Mouse (Mus musculus) stomach, postnatal 0 days (tissue): ENCODE data around the gene Bspry.

Experiments used
- CTCF ChIP-seq: IDR thresholded peaks from 2 replicates; pipeline ENCODE4 v1.5.1; 2016; ENCODE audit warnings: antibody characterized with exemption, low read depth, mild to moderate bottlenecking, moderate library complexity
- EP300 ChIP-seq: optimal IDR thresholded peaks from 2 replicates; pipeline ENCODE3; 2016; ENCODE audit warnings: antibody characterized with exemption

DNA sequence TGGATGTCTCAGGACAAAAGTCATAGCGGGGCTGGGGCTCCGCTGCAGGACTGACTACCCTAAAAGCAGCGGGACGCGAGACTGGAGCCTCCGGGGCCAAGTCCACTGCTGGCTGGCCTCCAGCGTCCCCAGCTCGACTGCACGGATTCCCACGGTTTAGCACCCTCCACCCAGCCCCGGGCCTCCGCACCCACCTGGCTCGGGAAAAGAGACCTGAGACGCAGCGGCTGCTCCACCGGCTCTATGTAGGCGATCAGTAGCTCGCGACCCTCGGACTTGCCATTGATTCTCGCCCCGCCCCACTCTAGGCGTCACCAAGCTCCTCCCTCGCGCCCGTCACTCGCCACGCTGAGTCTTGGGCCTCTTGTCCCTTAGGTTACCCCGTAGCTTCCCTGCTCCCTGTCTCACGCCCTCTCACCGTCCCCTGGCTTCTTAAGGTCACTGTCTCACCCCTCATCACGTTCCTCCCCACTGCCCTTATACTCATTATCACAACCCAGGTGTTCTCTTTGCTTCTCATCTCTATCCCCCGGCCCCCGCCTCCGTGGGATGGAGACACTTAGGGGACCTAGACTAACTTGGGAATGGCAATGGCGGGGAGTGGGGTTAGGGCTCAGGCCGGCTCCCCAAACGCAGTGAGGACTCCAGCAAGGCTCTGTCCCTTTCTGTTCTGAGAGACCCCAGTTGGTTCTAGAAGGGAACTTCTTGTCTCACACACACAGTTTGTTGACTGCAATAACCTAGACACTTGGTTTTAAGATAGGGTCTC is 22.3 kb downstream of the Bspry start:
- TF ChIP-seq CTCF (0 out of 2 replicates have a peak, but pooled peaks have one; percentile 2), EP300 (no peak)
